Mouse (Mus musculus) brain, adult 2 months (tissue): ENCODE data around the gene Bcas3.

Source experiments
- DNase-seq: peaks from one replicate; pipeline ENCODE4 v3.0.0; 2011; ENCODE audit warnings: low read depth, low spot score

The Bcas3 gene

DNA sequence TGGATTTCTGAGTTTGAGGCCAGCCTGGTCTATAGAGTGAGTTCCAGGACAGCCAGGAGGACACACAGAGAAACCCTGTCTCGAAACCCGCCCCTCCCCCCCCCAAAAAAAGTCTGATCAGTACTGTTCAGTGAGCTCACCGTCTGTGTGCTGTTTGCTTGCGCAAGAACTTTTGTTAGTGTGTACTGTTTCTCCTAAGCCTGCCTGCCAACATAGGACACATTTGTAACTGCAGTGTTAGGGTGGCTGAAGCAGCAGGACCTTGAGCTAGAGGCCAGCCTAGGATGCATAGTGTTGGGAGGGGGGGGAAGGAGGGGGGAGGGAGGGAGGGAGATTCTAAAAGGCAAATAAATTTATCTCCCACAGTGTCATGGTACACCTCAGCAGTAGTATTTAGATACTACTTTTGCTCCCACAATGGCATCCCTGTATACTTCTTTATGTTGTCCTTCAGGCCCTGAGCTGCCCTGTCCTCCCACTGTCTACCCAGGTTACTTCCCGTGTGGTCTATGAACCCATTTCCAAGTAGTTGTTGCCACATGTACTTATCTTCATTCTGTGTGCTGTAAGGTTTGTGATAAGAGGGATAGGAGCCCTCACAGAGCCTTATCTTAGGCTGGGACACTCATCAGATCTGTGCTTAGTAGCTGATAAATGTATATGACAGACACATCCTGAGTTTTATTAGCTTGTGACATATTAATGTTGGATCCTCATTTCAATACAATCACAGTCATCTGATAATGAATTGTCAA, 176.7 kb downstream of the Bcas3 start:
- DNase-seq, result no peak

DNA sequence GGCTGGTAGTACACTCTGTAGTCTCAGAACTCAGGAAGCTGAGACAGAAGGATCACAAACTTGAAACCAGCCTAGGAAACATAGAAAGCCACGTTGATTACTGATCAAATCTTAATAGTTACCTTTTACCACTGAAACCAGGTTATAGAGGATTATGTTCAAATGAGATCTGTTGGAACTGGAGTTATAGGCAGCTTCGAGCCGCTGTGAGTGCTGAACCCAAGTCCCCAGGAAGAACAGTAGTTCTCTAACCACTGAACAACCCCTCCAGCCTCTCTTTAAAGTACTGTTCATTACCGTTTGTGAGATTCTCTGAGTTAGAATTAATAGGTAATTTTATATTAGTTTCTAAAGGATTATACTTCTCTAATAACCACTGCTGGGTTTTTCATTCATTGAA, 188.0 kb downstream of the Bcas3 start:
- no peak for DNase-seq

- DNase-seq, result no peak
Observed at GRCm38 (mm10) chr11:85543311-85543710, 190.3 kb downstream of the Bcas3 start.

DNA sequence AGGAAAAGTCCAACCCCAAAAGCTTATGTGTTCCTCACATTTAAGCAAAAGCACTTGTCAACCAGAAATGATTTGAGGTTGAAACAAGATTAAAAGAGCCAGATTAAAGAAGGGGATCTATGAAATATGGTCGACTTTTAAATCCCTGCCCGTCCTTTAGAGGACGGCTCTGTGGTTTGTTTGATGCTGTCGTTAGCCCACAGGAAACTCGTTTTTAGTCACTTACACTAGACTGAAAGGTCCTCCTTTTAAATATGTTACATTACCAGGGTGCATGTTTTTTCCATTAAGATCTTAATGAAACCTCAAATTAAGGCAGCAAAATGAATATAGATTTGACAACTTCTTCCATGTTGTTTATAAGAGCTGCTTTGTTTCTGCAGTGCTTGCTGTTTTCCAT, 192.6 kb downstream of the Bcas3 start:
- no peak for DNase-seq

DNA sequence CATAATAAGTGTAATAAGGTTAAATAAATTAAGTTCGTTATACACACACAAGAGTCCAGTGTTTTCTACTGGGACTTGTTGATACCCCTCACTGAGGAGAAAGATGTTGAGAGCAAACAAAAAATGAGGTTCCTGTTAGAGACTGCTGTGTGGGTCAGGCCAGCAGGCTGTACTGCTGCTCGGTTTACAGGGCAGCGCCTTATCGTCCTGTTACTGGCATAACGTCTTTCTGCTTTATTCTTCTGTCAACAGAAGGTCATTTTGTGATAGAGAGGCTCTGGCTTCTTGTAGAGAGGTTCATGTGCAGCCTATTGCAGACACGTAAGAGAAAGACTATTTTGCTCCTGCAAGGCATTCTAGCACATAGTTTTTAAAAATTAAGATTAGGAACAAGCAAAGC, 195.0 kb downstream of the Bcas3 start:
- no peak for DNase-seq

GRCm38 (mm10) chr11:85549651-85550050, 196.7 kb downstream of the Bcas3 start:
- no peak for DNase-seq

- DNase-seq, result no peak
Observed at GRCm38 (mm10) chr11:85555066-85555465, 202.1 kb downstream of the Bcas3 start.

DNA sequence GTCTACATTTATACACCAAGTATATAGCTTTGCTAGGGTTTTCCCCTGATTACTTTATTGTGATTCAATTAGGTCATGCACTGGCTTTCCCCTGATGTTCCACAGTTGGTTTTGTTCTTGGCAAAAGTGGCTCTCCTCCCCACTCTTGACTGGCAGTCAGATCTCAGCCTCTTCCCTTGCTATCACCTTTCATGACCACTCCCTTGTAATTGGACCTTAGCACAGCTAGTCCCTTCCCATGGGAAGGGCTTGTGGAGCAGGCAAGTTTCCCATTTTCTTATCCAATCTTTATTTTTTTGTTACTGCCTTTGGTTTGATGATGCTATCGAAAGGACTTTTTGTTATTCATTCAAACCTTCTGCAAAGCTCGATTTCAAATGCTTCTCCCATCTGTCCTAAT, 202.8 kb downstream of the Bcas3 start:
- DNase-seq, result no peak

DNA sequence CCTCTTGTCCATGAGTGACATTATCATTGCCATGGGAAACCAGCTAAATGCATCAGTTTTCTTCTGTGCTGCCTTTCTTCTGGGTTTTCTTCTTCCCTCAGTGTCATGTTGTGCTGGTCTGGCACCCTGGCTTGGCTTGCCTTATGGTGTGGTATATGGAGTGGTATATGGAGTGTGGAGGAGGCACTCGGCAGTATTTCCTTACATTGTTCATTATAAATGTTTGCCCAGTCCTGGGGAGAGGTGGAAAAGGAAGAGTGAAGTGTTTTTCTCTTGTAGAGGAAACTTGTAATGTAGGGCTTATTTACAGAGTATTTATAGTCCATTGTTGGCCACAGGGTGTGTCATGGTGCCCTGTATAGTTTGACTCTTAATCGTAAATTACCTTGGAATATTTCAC, 212.1 kb downstream of the Bcas3 start:
- DNase-seq, result no peak

DNA sequence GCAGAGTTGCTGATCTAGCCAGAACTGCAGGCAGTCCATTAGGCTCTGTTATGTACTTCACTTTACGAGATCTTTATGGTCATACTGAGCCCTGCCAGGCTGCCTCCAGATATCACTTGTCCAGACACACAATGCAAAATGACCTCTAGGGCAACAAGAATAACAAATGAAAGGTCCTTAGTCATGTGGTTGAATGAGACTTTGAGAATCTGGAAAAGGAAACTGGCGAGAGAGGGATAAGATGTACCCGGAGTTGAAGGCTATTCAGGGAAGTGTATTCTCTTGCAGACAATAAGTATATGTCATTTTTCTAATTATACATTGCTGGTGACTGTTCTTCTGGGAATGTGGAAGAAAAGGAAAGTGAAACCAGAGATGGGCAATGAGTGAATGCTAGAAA, 218.1 kb downstream of the Bcas3 start:
- DNase-seq, result no peak

GRCm38 (mm10) chr11:85571936-85572335, 219.0 kb downstream of the Bcas3 start:
- DNase-seq, result peak; percentile 33

DNA sequence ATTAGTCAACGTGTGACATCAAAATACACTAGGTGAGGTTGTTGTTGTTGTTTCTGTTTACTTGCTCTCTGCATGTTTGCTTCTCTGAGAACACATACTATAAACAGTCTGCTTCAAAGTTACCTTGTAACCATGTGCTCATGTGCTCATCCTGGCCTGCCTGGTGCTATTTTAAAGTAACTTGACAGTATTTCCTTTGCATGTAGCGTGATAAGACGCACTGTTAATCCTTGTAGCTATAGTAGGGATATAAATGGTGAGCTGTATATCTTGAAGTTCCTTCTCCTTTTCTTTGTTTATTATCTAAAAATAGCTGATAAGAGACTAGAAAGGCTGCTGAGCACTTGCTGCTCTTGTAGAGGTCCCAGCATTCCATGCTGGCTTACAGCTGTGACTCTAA, 219.6 kb downstream of the Bcas3 start:
- no peak for DNase-seq

- no peak for DNase-seq
Observed at GRCm38 (mm10) chr11:85574496-85574895, 221.5 kb downstream of the Bcas3 start.

DNA sequence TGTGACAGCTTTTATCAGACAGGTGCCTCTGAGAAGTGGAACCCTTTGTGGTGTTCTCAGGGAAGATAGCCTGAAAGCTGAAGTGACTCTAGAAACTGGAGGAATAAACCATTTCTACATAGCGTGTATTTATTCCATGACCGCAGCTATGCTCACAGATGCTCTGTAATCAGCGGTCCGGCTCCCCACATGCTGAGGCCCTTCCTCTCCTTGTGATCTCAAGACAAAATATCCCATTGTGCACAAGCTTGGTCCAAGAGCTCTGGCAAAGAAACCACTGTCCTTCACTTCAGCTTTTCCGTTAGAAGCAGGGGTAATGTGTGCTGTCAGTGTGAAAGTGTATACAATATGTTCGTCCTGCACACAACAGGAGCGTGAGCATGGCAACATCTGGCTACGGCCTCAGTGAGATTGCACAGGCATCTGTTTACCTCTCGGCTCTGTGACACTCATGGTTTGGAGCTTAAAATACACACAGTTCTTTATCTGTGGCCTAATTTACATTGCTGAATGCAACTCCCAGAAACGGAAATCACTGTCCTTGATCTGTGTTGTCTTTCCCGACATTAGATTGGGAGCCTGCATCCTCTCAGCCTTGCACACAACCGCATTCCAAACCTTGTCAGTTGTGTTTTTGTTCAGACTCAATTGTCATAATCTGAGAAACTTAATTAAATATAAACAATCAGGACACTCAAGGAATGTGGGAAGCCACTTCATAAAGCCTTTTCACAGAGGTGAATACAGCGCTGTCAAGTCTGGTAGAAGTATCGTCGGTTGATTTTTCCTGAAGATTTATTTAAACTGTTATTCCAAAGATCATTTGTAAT, 225.1 kb downstream of the Bcas3 start:
- peak; percentile 14 for DNase-seq

- DNase-seq, result no peak
Observed at GRCm38 (mm10) chr11:85584086-85584485, 231.1 kb downstream of the Bcas3 start.

DNA sequence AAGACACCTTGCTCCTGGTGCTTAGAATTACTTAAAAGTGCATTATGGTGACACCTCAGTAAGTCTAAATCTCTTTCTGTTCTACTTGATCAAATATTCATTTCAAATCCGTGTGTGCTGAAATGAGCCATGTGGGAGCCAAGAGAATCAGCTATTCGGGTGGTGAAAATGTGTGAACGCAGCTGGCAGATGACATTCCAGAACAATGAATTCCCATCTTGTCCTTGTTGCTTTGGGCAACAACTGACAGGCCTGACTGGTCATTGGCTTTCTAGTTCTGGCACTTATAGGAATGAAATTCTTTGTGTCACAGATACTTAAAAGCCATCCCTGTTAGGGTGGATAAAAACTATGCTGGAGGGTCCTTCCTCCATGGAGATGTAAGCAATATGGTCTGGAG, 240.7 kb downstream of the Bcas3 start:
- peak; percentile 45 for DNase-seq

GRCm38 (mm10) chr11:85599251-85599650, 246.3 kb downstream of the Bcas3 start:
- no peak for DNase-seq

GRCm38 (mm10) chr11:85603546-85604322, 250.8 kb downstream of the Bcas3 start:
- no peak for DNase-seq

DNA sequence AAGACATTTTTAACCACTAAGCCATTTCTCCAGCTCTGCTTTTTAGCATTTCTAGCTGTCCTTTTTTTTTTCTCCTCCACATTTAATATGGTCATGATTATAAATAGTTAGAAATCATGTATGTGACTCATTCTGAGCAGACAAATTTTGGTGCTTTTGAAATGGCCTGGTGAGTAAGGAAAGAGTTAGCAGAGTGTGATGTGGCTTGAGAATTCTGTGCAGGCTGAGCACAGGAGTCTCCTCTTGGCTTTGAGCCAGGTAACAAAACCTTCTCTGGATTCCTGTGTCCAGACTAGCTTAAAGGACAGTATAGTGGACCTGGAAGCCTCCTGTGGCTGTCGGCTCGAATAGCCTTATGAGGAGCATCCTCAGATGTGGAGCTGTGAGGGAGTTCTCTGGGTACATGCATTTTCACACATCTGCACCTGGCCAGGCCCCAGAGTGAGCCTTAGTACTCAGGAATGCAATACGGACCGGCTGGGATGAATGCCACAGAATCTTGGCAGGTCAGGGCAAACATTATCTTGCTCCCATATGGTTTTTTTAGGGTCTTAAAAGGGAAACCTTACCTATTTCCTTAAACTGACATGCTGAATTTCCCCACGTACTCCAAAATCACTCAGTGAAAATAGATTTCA, 256.5 kb downstream of the Bcas3 start:
- peak; percentile 67 for DNase-seq

DNA sequence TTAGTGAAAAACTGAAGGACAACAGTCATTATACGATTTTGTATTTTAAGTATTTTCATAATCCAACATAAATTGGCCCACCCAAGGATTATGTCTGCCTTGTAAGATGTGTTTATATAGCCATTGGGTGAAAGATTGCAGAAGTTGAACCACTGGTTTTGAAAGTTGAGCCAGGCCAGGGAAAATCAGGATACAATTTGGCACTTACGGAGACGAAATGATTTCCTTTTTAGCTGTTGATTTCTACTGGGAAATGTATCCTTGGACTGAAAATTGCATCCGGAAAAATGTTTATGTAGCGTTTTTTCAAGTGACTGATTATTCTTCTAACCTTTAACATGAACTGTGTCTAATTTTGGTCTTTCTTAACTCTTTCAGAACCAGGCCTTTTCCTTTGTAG, 260.1 kb downstream of the Bcas3 start:
- no peak for DNase-seq

GRCm38 (mm10) chr11:85613586-85613985, 260.6 kb downstream of the Bcas3 start:
- no peak for DNase-seq

GRCm38 (mm10) chr11:85614431-85614830, 261.5 kb downstream of the Bcas3 start:
- DNase-seq, result no peak
